Mouse (Mus musculus): ENCODE measurements at regions not wholly inside any gene's neighbourhood (a gene's known extent, or its start where the extent isn't known, plus 50 kb on each side); places are given as distances from the start of the nearest gene placed in this dataset.

- H3K4me2 ChIP-seq: no peak overlapping the region
- no peak overlapping the region for H3K27ac ChIP-seq (replicated peaks)
- H3K36me3 ChIP-seq: no peaks in the 10 kb centered on the region
- H3K27me3 ChIP-seq: no peaks in the 10 kb centered on the region
- ATAC-seq (ENCODE audit: low read depth): no peak
- no peaks in the 10 kb centered on the region for H3K4me1 ChIP-seq (replicated peaks)
- no peak overlapping the region for H3K4me3 ChIP-seq
- 95% methylated on average over 2 of the region's 2 CpGs for WGBS
- H3K9ac ChIP-seq: no peak overlapping the region
- no peaks in the 10 kb centered on the region for H3K9me3 ChIP-seq
Observed at GRCm38 (mm10) chr11:111691512-111691911, 625.5 kb downstream of the Kcnj2 start.

- no peaks in the 10 kb centered on the region for H3K9me3 ChIP-seq
- no peak overlapping the region for H3K27ac ChIP-seq (replicated peaks)
- H3K36me3 ChIP-seq: no peaks in the 10 kb centered on the region
- H3K4me2 ChIP-seq: no peak overlapping the region
- no peak for ATAC-seq (ENCODE audit: low read depth)
- no peak overlapping the region for H3K9ac ChIP-seq
- 91% methylated on average over 2 of the region's 2 CpGs for WGBS
- H3K4me1 ChIP-seq (replicated peaks): no peaks in the 10 kb centered on the region
- no peaks in the 10 kb centered on the region for H3K27me3 ChIP-seq
- H3K4me3 ChIP-seq: no peak overlapping the region
Observed at GRCm38 (mm10) chr11:111696668-111697067, 630.7 kb downstream of the Kcnj2 start.

GRCm38 (mm10) chr11:111699862-111700261 is 633.9 kb downstream of the Kcnj2 start:
- 84% methylated on average over 3 of the region's 3 CpGs for WGBS
- H3K27me3 ChIP-seq: no peaks in the 10 kb centered on the region
- no peaks in the 10 kb centered on the region for H3K36me3 ChIP-seq
- no peak for ATAC-seq (ENCODE audit: low read depth)
- no peak overlapping the region for H3K4me3 ChIP-seq
- no peak overlapping the region for H3K4me2 ChIP-seq
- no peak overlapping the region for H3K27ac ChIP-seq (replicated peaks)
- H3K9ac ChIP-seq: no peak overlapping the region
- H3K9me3 ChIP-seq: no peaks in the 10 kb centered on the region
- no peaks in the 10 kb centered on the region for H3K4me1 ChIP-seq (replicated peaks)

GRCm38 (mm10) chr11:111706882-111707281 is 640.9 kb downstream of the Kcnj2 start:
- H3K4me3 ChIP-seq: no peak overlapping the region
- no peaks in the 10 kb centered on the region for H3K27me3 ChIP-seq
- no peak overlapping the region for H3K27ac ChIP-seq (replicated peaks)
- H3K9me3 ChIP-seq: no peaks in the 10 kb centered on the region
- no peak for ATAC-seq (ENCODE audit: low read depth)
- WGBS: 43% methylated on average over 4 of the region's 4 CpGs
- no peaks in the 10 kb centered on the region for H3K36me3 ChIP-seq
- no peak overlapping the region for H3K9ac ChIP-seq
- no peaks in the 10 kb centered on the region for H3K4me1 ChIP-seq (replicated peaks)
- no peak overlapping the region for H3K4me2 ChIP-seq

- no peaks in the 10 kb centered on the region for H3K27me3 ChIP-seq
- H3K27ac ChIP-seq (replicated peaks): no peak overlapping the region
- H3K9me3 ChIP-seq: no peaks in the 10 kb centered on the region
- no peak overlapping the region for H3K9ac ChIP-seq
- no peak for ATAC-seq (ENCODE audit: low read depth)
- H3K4me1 ChIP-seq (replicated peaks): no peaks in the 10 kb centered on the region
- H3K36me3 ChIP-seq: no peaks in the 10 kb centered on the region
- no peak overlapping the region for H3K4me2 ChIP-seq
- WGBS: 85% methylated on average over 5 of the region's 5 CpGs
- H3K4me3 ChIP-seq: no peak overlapping the region
Observed at GRCm38 (mm10) chr11:111715401-111715800, 649.4 kb downstream of the Kcnj2 start.

- H3K4me2 ChIP-seq: no peak overlapping the region
- ATAC-seq (ENCODE audit: low read depth): no peak
- H3K4me1 ChIP-seq (replicated peaks): no peaks in the 10 kb centered on the region
- no peaks in the 10 kb centered on the region for H3K9me3 ChIP-seq
- no peaks in the 10 kb centered on the region for H3K27me3 ChIP-seq
- H3K9ac ChIP-seq: no peak overlapping the region
- WGBS: 58% methylated on average over 4 of the region's 4 CpGs
- no peaks in the 10 kb centered on the region for H3K36me3 ChIP-seq
- H3K27ac ChIP-seq (replicated peaks): no peak overlapping the region
- no peak overlapping the region for H3K4me3 ChIP-seq
Observed at GRCm38 (mm10) chr11:111722276-111722675, 656.3 kb downstream of the Kcnj2 start.

- no peak overlapping the region for H3K9ac ChIP-seq
- ATAC-seq (ENCODE audit: low read depth): no peak
- no peaks in the 10 kb centered on the region for H3K36me3 ChIP-seq
- no peaks in the 10 kb centered on the region for H3K4me1 ChIP-seq (replicated peaks)
- H3K27me3 ChIP-seq: no peaks in the 10 kb centered on the region
- H3K27ac ChIP-seq (replicated peaks): no peak overlapping the region
- no peak overlapping the region for H3K4me2 ChIP-seq
- H3K4me3 ChIP-seq: no peak overlapping the region
- 68% methylated on average over 4 of the region's 4 CpGs for WGBS
- no peaks in the 10 kb centered on the region for H3K9me3 ChIP-seq
Observed at GRCm38 (mm10) chr11:111728148-111728547, 662.2 kb downstream of the Kcnj2 start.

GRCm38 (mm10) chr11:111732096-111732495 is 666.1 kb downstream of the Kcnj2 start:
- Histone ChIP-seq H3K27me3 (no peaks in the 10 kb centered on the region), H3K4me3 (no peak overlapping the region), H3K27ac (replicated peaks) (no peak overlapping the region), H3K9me3 (no peaks in the 10 kb centered on the region), H3K4me2 (no peak overlapping the region), H3K9ac (no peak overlapping the region), H3K36me3 (no peaks in the 10 kb centered on the region), H3K4me1 (replicated peaks) (no peaks in the 10 kb centered on the region)
- no peak for ATAC-seq (ENCODE audit: low read depth)
- WGBS: 79% methylated on average over 8 of the region's 8 CpGs

GRCm38 (mm10) chr11:111735446-111735845 is 669.5 kb downstream of the Kcnj2 start:
- Histone ChIP-seq H3K4me1 (replicated peaks) (no peaks in the 10 kb centered on the region), H3K4me2 (no peak overlapping the region), H3K27me3 (no peaks in the 10 kb centered on the region), H3K9me3 (no peaks in the 10 kb centered on the region), H3K9ac (no peak overlapping the region), H3K27ac (replicated peaks) (no peak overlapping the region), H3K4me3 (no peak overlapping the region), H3K36me3 (no peaks in the 10 kb centered on the region)
- 98% methylated on average over 1 of the region's 1 CpGs for WGBS
- no peak for ATAC-seq (ENCODE audit: low read depth)

- H3K27ac ChIP-seq (replicated peaks): no peak overlapping the region
- H3K9ac ChIP-seq: no peak overlapping the region
- H3K27me3 ChIP-seq: no peaks in the 10 kb centered on the region
- H3K36me3 ChIP-seq: no peaks in the 10 kb centered on the region
- no peak overlapping the region for H3K4me3 ChIP-seq
- H3K4me1 ChIP-seq (replicated peaks): no peaks in the 10 kb centered on the region
- H3K9me3 ChIP-seq: no peaks in the 10 kb centered on the region
- no peak overlapping the region for H3K4me2 ChIP-seq
- WGBS: 94% methylated on average over 5 of the region's 5 CpGs
- ATAC-seq (ENCODE audit: low read depth): no peak
Observed at GRCm38 (mm10) chr11:111735961-111736360, 670.0 kb downstream of the Kcnj2 start.

GRCm38 (mm10) chr11:111743356-111743755 is 677.4 kb downstream of the Kcnj2 start:
- WGBS: 58% methylated on average over 6 of the region's 6 CpGs
- H3K4me2 ChIP-seq: no peak overlapping the region
- H3K4me1 ChIP-seq (replicated peaks): no peaks in the 10 kb centered on the region
- ATAC-seq (ENCODE audit: low read depth): no peak
- no peaks in the 10 kb centered on the region for H3K9me3 ChIP-seq
- H3K27me3 ChIP-seq: no peaks in the 10 kb centered on the region
- H3K9ac ChIP-seq: no peak overlapping the region
- H3K36me3 ChIP-seq: no peaks in the 10 kb centered on the region
- no peak overlapping the region for H3K4me3 ChIP-seq
- H3K27ac ChIP-seq (replicated peaks): no peak overlapping the region

- 66% methylated on average over 7 of the region's 7 CpGs for WGBS
- H3K9me3 ChIP-seq: no peaks in the 10 kb centered on the region
- no peaks in the 10 kb centered on the region for H3K36me3 ChIP-seq
- H3K4me2 ChIP-seq: no peak overlapping the region
- no peak overlapping the region for H3K9ac ChIP-seq
- no peak for ATAC-seq (ENCODE audit: low read depth)
- no peaks in the 10 kb centered on the region for H3K4me1 ChIP-seq (replicated peaks)
- H3K4me3 ChIP-seq: no peak overlapping the region
- no peaks in the 10 kb centered on the region for H3K27me3 ChIP-seq
- no peak overlapping the region for H3K27ac ChIP-seq (replicated peaks)
Observed at GRCm38 (mm10) chr11:111747262-111747946, 681.4 kb downstream of the Kcnj2 start.

GRCm38 (mm10) chr11:111747947-111748322 is 682.0 kb downstream of the Kcnj2 start:
- no peak overlapping the region for H3K4me2 ChIP-seq
- WGBS: 88% methylated on average over 2 of the region's 2 CpGs
- no peaks in the 10 kb centered on the region for H3K9me3 ChIP-seq
- no peak overlapping the region for H3K4me3 ChIP-seq
- H3K9ac ChIP-seq: no peak overlapping the region
- no peaks in the 10 kb centered on the region for H3K36me3 ChIP-seq
- H3K27me3 ChIP-seq: no peaks in the 10 kb centered on the region
- no peak overlapping the region for H3K27ac ChIP-seq (replicated peaks)
- no peak for ATAC-seq (ENCODE audit: low read depth)
- no peaks in the 10 kb centered on the region for H3K4me1 ChIP-seq (replicated peaks)
